Mouse (Mus musculus) ES-Bruce4 (cell line): ENCODE data around the gene Map3k6. TPM values are rescaled to one million over a fixed set of nuclear protein-coding genes. Genes with fewer than 3 reads are reported as not detected.
A peak's percentile ranks its signal among the peaks of the same experiment; 100 is the strongest.

ENCODE experiments used
- H3K27ac ChIP-seq: 2 replicates; pipeline ENCODE4 v1.5.1; 2012; ENCODE audit warnings: low read length, inconsistent platforms; ENCODE audit not compliant: insufficient read depth
- H3K27me3 ChIP-seq: 2 replicates; pipeline ENCODE4 v1.6.1; 2012; ENCODE audit warnings: mild to moderate bottlenecking, low read length, inconsistent platforms; ENCODE audit not compliant: control insufficient read depth, poor library complexity, insufficient read depth, severe bottlenecking
- H3K36me3 ChIP-seq: 2 replicates; pipeline ENCODE4 v1.6.1; 2012; ENCODE audit warnings: inconsistent platforms, mild to moderate bottlenecking, low read length, moderate library complexity; ENCODE audit not compliant: control insufficient read depth, poor library complexity, insufficient read depth, severe bottlenecking
- H3K4me1 ChIP-seq: one replicate; pipeline ENCODE4 v1.8.1; 2011; ENCODE audit warnings: low read length; ENCODE audit not compliant: control insufficient read depth, insufficient read depth
- H3K4me3 ChIP-seq: 2 replicates; pipeline ENCODE4 v1.5.1; 2011; ENCODE audit warnings: low read depth, mild to moderate bottlenecking, low read length
- H3K9ac ChIP-seq: 2 replicates; pipeline ENCODE4 v1.6.1; 2012; ENCODE audit warnings: low read depth, mild to moderate bottlenecking, inconsistent platforms; ENCODE audit not compliant: poor library complexity, severe bottlenecking
- H3K9me3 ChIP-seq: replicated peaks from 2 replicates; pipeline ENCODE4 v1.6.1; 2012; ENCODE audit warnings: mild to moderate bottlenecking, low read length, inconsistent platforms; ENCODE audit not compliant: control insufficient read depth, poor library complexity, insufficient read depth, severe bottlenecking
- CTCF ChIP-seq: IDR thresholded peaks from one replicate; pipeline ENCODE4 v1.8.1; 2011; ENCODE audit warnings: low read depth, low read length
- EP300 ChIP-seq: IDR thresholded peaks from 2 replicates; pipeline ENCODE4 v1.6.1; 2011; ENCODE audit warnings: low read depth, low read length; ENCODE audit not compliant: insufficient read depth
- POLR2A ChIP-seq: IDR thresholded peaks from one replicate; pipeline ENCODE4 v1.8.1; 2011; ENCODE audit warnings: low read length; ENCODE audit not compliant: insufficient read depth
- polyA plus RNA-seq: library from polyadenylated mRNA; stranded (reverse); fragments of >200 nt; gene quantifications from 2 replicates; pipeline ENCODE4 v1.2.4, GENCODE M21; 2011; ENCODE audit warnings: low read depth; ENCODE audit not compliant: missing spikeins, insufficient read depth, insufficient read length

Gene Map3k6
- polyA plus RNA-seq, 1 experiment: 3.8 TPM

DNA sequence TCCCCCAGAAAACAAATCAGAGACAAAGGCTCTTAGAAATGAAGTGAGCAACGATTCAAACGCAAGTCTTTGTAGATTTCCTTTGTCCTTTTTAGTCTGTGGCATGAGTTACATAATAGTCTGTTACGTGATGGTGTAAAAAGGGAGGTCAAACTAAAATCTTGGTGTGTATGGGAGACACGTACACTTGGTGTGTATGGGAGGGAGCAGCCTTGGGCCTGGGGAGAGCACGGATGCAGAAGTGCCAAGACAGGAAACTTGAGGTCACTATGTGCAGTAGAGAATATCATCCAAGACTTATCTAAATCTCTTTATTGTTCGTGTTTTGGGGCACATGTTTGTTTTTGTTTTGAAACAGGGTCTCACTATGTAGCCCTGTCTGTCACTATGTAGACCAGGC is 37.4 kb downstream of the Map3k6 start:
- Histone ChIP-seq H3K9me3 (no peaks in the 10 kb centered on the region), H3K27me3 (no peaks in the 10 kb centered on the region), H3K9ac (peak overlapping the region; percentile 81), H3K27ac (peak overlapping the region; percentile 84), H3K4me1 (no peaks in the 10 kb centered on the region), H3K36me3 (no peaks in the 10 kb centered on the region), H3K4me3 (peak overlapping the region; percentile 89)
- no peak for TF ChIP-seq EP300
- no peak for TF ChIP-seq POLR2A
- no peak for TF ChIP-seq CTCF

DNA sequence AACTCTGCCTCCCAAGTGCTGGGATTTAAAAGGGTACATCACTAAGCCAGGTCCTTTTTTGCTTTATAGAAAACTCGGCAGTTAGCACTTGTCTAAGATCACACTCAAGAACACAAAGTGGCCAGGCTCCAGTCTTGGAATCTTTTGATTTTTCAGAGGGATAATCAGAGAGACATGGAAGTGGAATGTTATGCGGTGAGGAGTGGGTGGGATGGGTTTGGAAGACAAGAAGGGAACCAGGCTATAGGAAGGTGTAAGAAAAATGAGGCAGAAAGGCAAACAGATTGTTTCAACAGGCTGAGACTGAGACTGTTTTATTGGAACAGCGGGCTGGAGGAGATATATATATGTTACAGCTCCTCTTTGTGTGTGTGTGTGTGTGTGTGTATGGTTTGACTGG is 37.9 kb downstream of the Map3k6 start:
- no peaks in the 10 kb centered on the region for H3K36me3 ChIP-seq
- peak overlapping the region; percentile 84 for H3K27ac ChIP-seq
- peak overlapping the region; percentile 81 for H3K9ac ChIP-seq
- no peaks in the 10 kb centered on the region for H3K9me3 ChIP-seq
- TF ChIP-seq POLR2A (no peak), CTCF (no peak), EP300 (no peak)
- no peaks in the 10 kb centered on the region for H3K27me3 ChIP-seq
- no peaks in the 10 kb centered on the region for H3K4me1 ChIP-seq
- H3K4me3 ChIP-seq: no peak overlapping the region; the same call in 1 of the 2 replicates

DNA sequence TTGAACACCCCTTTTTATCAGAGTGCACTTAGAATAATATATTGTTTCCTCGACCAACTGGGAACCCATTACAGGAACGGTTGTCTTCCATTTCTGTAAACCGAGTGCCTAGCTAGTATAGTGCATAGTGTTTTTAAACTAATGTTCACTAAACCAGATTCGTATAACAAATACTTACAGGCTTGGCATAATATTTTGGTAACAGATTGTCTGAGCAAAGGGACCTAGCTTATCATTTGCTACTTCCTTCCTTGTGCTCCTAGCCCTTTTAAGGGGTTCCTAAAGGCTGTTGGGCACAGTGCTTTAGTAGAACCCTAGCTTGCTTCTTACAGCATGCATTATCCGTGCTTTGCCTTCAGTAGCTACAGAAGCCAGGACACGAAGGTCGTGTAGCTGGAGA is 40.9 kb downstream of the Map3k6 start:
- H3K9ac ChIP-seq: 0 out of 2 replicates have a peak overlapping the region, but pooled peaks have one; percentile 12

DNA sequence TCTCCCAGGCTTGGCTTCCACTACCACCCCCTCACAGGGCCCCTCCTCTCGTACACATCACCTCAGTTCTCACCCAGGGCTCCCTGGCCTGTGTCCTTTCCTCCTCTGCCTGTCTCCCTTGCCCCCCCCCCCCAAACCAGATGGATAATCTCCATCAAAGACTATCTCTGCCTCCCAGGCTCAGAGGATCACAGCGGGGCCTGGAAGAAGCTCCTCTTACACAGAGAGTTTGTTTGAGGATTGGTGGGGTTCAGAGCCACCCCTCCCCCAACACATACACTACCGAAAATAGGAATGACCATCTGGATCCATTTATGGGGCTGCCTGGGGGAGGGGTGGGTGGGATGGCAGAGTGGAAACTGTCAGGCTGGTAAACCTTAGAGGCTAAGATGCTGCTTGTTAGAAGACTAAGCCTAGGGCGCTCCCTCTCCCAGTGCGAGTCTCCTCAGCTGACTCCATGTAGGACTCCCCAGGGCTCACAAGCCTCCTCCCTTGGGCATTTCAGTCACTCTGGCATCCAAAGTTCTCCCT is 41.4 kb downstream of the Map3k6 start:
- no peak for TF ChIP-seq EP300
- no peak for TF ChIP-seq POLR2A
- TF ChIP-seq CTCF: no peak
- Histone ChIP-seq H3K9me3 (no peaks in the 10 kb centered on the region), H3K27ac (peak overlapping the region; percentile 28; the same call in 1 of the 2 replicates), H3K4me3 (peak overlapping the region; percentile 10; the same call in 1 of the 2 replicates), H3K4me1 (no peaks in the 10 kb centered on the region), H3K27me3 (no peaks in the 10 kb centered on the region), H3K36me3 (no peaks in the 10 kb centered on the region), H3K9ac (0 out of 2 replicates have a peak overlapping the region, but pooled peaks have one; percentile 12)

More for the DNA sequence above, 40.9 kb downstream of the Map3k6 start:
- H3K27me3 ChIP-seq: no peaks in the 10 kb centered on the region
- H3K36me3 ChIP-seq: no peaks in the 10 kb centered on the region
- H3K9me3 ChIP-seq: no peaks in the 10 kb centered on the region
- TF ChIP-seq EP300: no peak
- TF ChIP-seq CTCF: no peak
- no peak for TF ChIP-seq POLR2A
- no peaks in the 10 kb centered on the region for H3K4me1 ChIP-seq
- no peak overlapping the region for H3K27ac ChIP-seq
- H3K4me3 ChIP-seq: no peak overlapping the region

DNA sequence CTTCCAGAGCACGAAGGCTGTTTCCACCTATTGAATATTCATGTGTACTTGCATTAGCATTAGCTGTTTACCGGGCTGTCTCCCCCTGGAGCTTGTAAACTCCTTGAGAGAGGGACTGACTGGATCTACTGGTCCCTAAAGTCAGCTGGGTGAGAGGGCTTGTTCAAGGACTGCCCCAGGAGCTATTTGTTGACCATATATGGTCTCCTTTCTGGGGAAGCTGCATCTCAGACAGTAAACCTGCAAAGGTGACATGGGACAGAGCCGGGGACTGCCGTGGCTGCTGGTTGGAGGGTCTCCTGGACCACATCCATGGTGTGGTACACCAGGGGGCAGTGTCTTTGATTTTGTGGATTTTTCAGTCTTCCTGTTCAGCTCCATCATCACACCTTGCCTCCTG is 42.0 kb downstream of the Map3k6 start:
- H3K9me3 ChIP-seq: no peaks in the 10 kb centered on the region
- H3K4me3 ChIP-seq: no peak overlapping the region
- H3K27me3 ChIP-seq: no peaks in the 10 kb centered on the region
- H3K27ac ChIP-seq: peak overlapping the region; percentile 28; the same call in 1 of the 2 replicates
- TF ChIP-seq EP300: no peak
- no peak for TF ChIP-seq CTCF
- no peak for TF ChIP-seq POLR2A
- no peaks in the 10 kb centered on the region for H3K4me1 ChIP-seq
- no peak overlapping the region for H3K9ac ChIP-seq
- no peaks in the 10 kb centered on the region for H3K36me3 ChIP-seq

DNA sequence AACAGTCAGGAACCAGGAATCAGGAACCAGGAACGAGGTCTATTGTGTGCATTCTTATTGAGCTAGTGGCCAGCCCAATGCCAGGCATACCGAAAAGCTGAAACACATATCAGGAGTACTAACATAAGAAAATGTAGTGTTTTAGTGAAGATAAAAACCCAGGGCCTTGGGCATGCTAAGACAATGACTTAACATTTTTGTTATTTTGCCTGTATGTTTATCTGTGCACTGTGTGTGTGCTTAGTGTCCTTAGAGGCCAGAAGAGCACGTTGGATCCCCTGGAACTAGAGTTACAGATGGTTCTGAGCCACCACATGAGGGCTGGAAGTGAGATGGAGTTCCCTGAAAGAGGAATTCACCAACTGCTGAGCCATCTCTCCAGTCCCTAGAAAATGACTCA is 44.7 kb downstream of the Map3k6 start:
- H3K27ac ChIP-seq: no peak overlapping the region
- no peaks in the 10 kb centered on the region for H3K27me3 ChIP-seq
- TF ChIP-seq EP300 (no peak), CTCF (no peak), POLR2A (no peak)

More for the DNA sequence above, 44.7 kb downstream of the Map3k6 start:
- H3K9me3 ChIP-seq: no peaks in the 10 kb centered on the region
- H3K4me1 ChIP-seq: no peaks in the 10 kb centered on the region
- no peaks in the 10 kb centered on the region for H3K36me3 ChIP-seq
- no peak overlapping the region for H3K9ac ChIP-seq
- no peak overlapping the region for H3K4me3 ChIP-seq
